Mouse (Mus musculus): Measurements from ENCODE around the gene Dap. TPM values are rescaled to one million over a fixed set of nuclear protein-coding genes. Genes with fewer than 3 reads are reported as not detected.

Dap gene
- polyA plus RNA-seq, 1 experiment from 2014 or later = 114 TPM

DNA sequence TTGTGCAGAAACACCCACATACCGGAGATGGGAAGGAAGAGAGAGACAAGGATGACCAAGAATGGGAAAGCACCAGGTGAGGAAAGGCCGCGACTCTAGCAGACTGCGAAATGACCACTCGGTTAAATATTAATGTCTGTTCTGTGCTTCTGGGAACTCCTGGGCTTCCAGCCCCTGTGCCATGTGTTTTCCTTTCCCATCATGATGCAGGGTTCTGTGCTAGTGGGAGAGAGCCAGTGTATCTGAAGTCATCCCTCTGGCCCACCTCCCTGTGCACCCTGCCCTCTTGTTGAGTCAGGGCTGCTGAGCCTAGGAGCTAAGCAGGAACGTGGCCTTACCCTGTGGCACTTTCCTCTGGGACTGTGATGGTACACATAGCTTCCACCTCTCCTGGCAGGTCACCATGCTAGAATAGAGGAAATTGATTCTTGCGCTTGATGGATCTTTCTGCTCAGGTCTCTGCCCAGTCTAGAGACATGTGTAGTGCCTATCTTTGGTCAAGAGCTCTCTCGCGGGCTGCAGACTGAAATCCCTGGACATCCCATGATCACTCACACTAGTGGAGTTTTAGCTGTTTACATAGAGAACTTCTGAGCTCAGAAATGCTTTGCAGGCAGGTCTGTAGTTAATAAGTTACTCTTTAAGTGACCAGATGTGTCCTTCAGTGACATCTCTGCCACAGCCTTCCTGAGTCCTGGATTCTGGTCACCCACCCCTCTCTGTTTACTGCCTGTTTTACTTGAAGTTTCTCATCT lies 11.9 kb downstream of the Dap start:
- H3K27ac ChIP-seq (ENCODE audit: low read length) = no peak overlapping the region
- 0 out of 2 replicates have a peak, but pooled peaks cover under 1% of the 10 kb centered on the region for H3K36me3 ChIP-seq (ENCODE audit: control insufficient read depth, insufficient read depth, low read length)
- H3K4me2 ChIP-seq (ENCODE audit: low read depth, low read length) = no peak overlapping the region
- H3K4me1 ChIP-seq (ENCODE audit: control insufficient read depth, insufficient read depth, low read length) = no peaks in the 10 kb centered on the region
- 67% methylated on average over 9 of the region's 9 CpGs for WGBS
- H3K9ac ChIP-seq (ENCODE audit: low read length) = no peak overlapping the region
- ATAC-seq (ENCODE audit: insufficient read depth, low FRiP score) = peak; percentile 38; the same call in 1 of the 2 replicates
- no peaks in the 10 kb centered on the region for H3K27me3 ChIP-seq (ENCODE audit: control insufficient read depth, insufficient read depth, low read length)
- H3K4me3 ChIP-seq (replicated peaks; ENCODE audit: low read length) = no peak overlapping the region
- no peaks in the 10 kb centered on the region for H3K9me3 ChIP-seq (replicated peaks; ENCODE audit: control insufficient read depth, low read length)

DNA sequence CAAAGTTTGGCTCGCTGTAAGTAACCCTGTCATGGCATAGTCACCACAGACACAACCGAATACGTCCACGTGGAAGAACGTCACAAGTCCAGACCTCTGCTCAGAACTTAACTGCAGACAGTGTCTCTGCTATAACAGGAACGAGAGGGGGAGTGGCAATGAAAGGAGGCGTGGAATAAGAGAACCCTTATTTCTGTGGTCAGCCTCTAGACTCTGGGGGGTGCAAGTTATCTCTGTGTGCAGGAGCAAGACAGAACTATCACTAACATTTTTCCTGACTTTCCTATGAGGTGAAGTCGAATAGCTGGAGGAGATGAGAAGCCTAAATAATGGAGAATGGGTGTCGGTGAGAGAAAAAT lies 12.4 kb downstream of the Dap start:
- H3K36me3 ChIP-seq (ENCODE audit: control insufficient read depth, insufficient read depth, low read length) = peaks cover 6% of the 10 kb centered on the region; the same call in 1 of the 2 replicates
- WGBS = 81% methylated on average over 9 of the region's 9 CpGs
- H3K27me3 ChIP-seq (ENCODE audit: control insufficient read depth, insufficient read depth, low read length) = no peaks in the 10 kb centered on the region
- 0 out of 2 replicates have a peak, but pooled peaks have one; percentile 3 for ATAC-seq (ENCODE audit: insufficient read depth, low FRiP score)
- no peak overlapping the region for H3K9ac ChIP-seq (ENCODE audit: low read length)
- H3K4me2 ChIP-seq (ENCODE audit: low read depth, low read length) = no peak overlapping the region
- H3K4me3 ChIP-seq (replicated peaks; ENCODE audit: low read length) = no peak overlapping the region
- H3K27ac ChIP-seq (ENCODE audit: low read length) = no peak overlapping the region
- no peaks in the 10 kb centered on the region for H3K9me3 ChIP-seq (replicated peaks; ENCODE audit: control insufficient read depth, low read length)
- no peaks in the 10 kb centered on the region for H3K4me1 ChIP-seq (ENCODE audit: control insufficient read depth, insufficient read depth, low read length)

DNA sequence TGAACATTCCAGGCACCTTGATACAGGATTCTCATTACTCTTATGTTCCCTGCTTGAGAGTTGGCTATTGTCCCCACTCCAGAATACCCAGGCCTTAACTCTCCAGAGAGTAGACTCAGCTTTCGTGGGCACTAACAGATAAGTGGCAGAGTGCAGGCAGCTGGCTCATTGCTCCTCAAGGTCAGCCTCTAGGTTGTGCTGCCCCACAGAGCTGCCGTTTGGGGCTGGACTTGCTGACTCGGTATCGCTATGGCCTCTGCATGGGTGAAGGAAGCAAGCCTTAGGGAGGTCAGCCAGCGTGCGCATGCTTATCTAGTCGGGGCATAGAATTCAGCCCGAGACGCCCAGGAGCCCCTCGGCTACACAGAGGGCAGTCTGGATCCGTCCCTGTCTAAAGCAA lies 13.3 kb downstream of the Dap start:
- no peak for ATAC-seq (ENCODE audit: insufficient read depth, low FRiP score)
- H3K4me1 ChIP-seq (ENCODE audit: control insufficient read depth, insufficient read depth, low read length) = no peaks in the 10 kb centered on the region
- no peak overlapping the region for H3K4me2 ChIP-seq (ENCODE audit: low read depth, low read length)
- no peak overlapping the region for H3K27ac ChIP-seq (ENCODE audit: low read length)
- no peak overlapping the region for H3K4me3 ChIP-seq (replicated peaks; ENCODE audit: low read length)
- H3K9ac ChIP-seq (ENCODE audit: low read length) = no peak overlapping the region
- H3K36me3 ChIP-seq (ENCODE audit: control insufficient read depth, insufficient read depth, low read length) = peaks cover 13% of the 10 kb centered on the region; the same call in 1 of the 2 replicates
- no peaks in the 10 kb centered on the region for H3K9me3 ChIP-seq (replicated peaks; ENCODE audit: control insufficient read depth, low read length)
- 68% methylated on average over 11 of the region's 11 CpGs for WGBS
- H3K27me3 ChIP-seq (ENCODE audit: control insufficient read depth, insufficient read depth, low read length) = no peaks in the 10 kb centered on the region

GRCm38 (mm10) chr15:31237898-31238297 lies 13.8 kb downstream of the Dap start:
- no peak overlapping the region for H3K4me3 ChIP-seq (replicated peaks; ENCODE audit: low read length)
- ATAC-seq (ENCODE audit: insufficient read depth, low FRiP score) = no peak
- no peaks in the 10 kb centered on the region for H3K4me1 ChIP-seq (ENCODE audit: control insufficient read depth, insufficient read depth, low read length)
- H3K9ac ChIP-seq (ENCODE audit: low read length) = no peak overlapping the region
- H3K4me2 ChIP-seq (ENCODE audit: low read depth, low read length) = no peak overlapping the region
- H3K9me3 ChIP-seq (replicated peaks; ENCODE audit: control insufficient read depth, low read length) = no peaks in the 10 kb centered on the region
- peaks cover 13% of the 10 kb centered on the region; the same call in 1 of the 2 replicates for H3K36me3 ChIP-seq (ENCODE audit: control insufficient read depth, insufficient read depth, low read length)
- H3K27me3 ChIP-seq (ENCODE audit: control insufficient read depth, insufficient read depth, low read length) = no peaks in the 10 kb centered on the region
- no peak overlapping the region for H3K27ac ChIP-seq (ENCODE audit: low read length)
- WGBS = 63% methylated on average over 5 of the region's 5 CpGs

DNA sequence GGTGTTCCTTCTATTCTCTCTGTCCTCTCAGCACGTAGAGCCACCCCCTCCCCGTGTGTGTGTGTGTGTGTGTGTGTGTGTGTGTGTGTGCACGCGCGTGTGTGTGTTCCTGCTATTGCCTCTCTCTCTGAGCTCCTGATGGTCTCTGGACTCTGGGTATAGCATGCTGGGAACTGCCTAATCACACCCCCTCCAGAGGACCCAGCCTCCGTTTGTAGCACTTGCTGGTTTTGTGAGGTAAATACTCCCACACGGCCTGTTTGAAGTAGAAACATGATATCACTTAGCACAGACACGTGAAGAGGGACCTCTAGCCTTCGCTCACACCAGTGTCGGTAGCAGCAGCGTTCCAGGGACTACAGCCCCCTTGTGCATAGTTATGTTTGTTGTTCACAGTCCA lies 14.5 kb downstream of the Dap start:
- Histone ChIP-seq H3K9ac (ENCODE audit: low read length) (no peak overlapping the region), H3K27ac (ENCODE audit: low read length) (no peak overlapping the region), H3K4me3 (replicated peaks; ENCODE audit: low read length) (no peak overlapping the region), H3K27me3 (ENCODE audit: control insufficient read depth, insufficient read depth, low read length) (no peaks in the 10 kb centered on the region), H3K9me3 (replicated peaks; ENCODE audit: control insufficient read depth, low read length) (no peaks in the 10 kb centered on the region), H3K4me2 (ENCODE audit: low read depth, low read length) (no peak overlapping the region), H3K4me1 (ENCODE audit: control insufficient read depth, insufficient read depth, low read length) (no peaks in the 10 kb centered on the region), H3K36me3 (ENCODE audit: control insufficient read depth, insufficient read depth, low read length) (peaks cover 13% of the 10 kb centered on the region; the same call in 1 of the 2 replicates)
- WGBS = 66% methylated on average over 11 of the region's 11 CpGs
- ATAC-seq (ENCODE audit: insufficient read depth, low FRiP score) = no peak

- H3K4me2 ChIP-seq (ENCODE audit: low read depth, low read length) = no peak overlapping the region
- no peak overlapping the region for H3K4me3 ChIP-seq (replicated peaks; ENCODE audit: low read length)
- peaks cover 13% of the 10 kb centered on the region; the same call in 1 of the 2 replicates for H3K36me3 ChIP-seq (ENCODE audit: control insufficient read depth, insufficient read depth, low read length)
- ATAC-seq (ENCODE audit: insufficient read depth, low FRiP score) = no peak
- no peaks in the 10 kb centered on the region for H3K9me3 ChIP-seq (replicated peaks; ENCODE audit: control insufficient read depth, low read length)
- no peaks in the 10 kb centered on the region for H3K4me1 ChIP-seq (ENCODE audit: control insufficient read depth, insufficient read depth, low read length)
- H3K9ac ChIP-seq (ENCODE audit: low read length) = no peak overlapping the region
- H3K27ac ChIP-seq (ENCODE audit: low read length) = no peak overlapping the region
- H3K27me3 ChIP-seq (ENCODE audit: control insufficient read depth, insufficient read depth, low read length) = no peaks in the 10 kb centered on the region
- WGBS = 74% methylated on average over 13 of the region's 13 CpGs
Measured at GRCm38 (mm10) chr15:31239713-31240112, 15.6 kb downstream of the Dap start.

DNA sequence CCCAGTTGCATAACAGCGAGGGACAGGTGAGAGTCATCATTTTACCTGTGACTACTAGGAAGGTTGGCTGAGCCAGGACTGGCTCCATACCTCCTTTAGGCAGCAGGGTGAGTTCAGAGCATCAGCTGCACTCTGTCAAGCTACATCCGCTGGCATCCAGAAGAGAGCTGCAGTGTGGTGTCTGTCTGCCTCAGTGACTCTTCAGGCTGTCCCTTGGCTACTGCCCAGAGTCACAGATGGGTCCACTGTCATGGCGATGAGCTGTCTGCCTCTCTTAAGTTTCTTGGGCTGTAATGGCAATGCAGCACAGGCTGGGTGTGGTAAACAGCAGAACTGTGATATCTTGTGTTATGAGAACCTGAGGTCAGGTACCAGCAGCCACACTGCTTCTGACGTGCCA lies 16.1 kb downstream of the Dap start:
- WGBS = 92% methylated on average over 4 of the region's 4 CpGs
- Histone ChIP-seq H3K4me1 (ENCODE audit: control insufficient read depth, insufficient read depth, low read length) (no peaks in the 10 kb centered on the region), H3K4me2 (ENCODE audit: low read depth, low read length) (no peak overlapping the region), H3K9ac (ENCODE audit: low read length) (no peak overlapping the region), H3K4me3 (replicated peaks; ENCODE audit: low read length) (no peak overlapping the region), H3K27me3 (ENCODE audit: control insufficient read depth, insufficient read depth, low read length) (no peaks in the 10 kb centered on the region), H3K36me3 (ENCODE audit: control insufficient read depth, insufficient read depth, low read length) (peaks cover 13% of the 10 kb centered on the region; the same call in 1 of the 2 replicates), H3K9me3 (replicated peaks; ENCODE audit: control insufficient read depth, low read length) (no peaks in the 10 kb centered on the region), H3K27ac (ENCODE audit: low read length) (no peak overlapping the region)
- no peak for ATAC-seq (ENCODE audit: insufficient read depth, low FRiP score)

- Histone ChIP-seq H3K9ac (ENCODE audit: low read length) (no peak overlapping the region), H3K9me3 (replicated peaks; ENCODE audit: control insufficient read depth, low read length) (no peaks in the 10 kb centered on the region), H3K4me1 (ENCODE audit: control insufficient read depth, insufficient read depth, low read length) (0 out of 2 replicates have a peak, but pooled peaks cover 11% of the 10 kb centered on the region), H3K4me3 (replicated peaks; ENCODE audit: low read length) (no peak overlapping the region), H3K27me3 (ENCODE audit: control insufficient read depth, insufficient read depth, low read length) (no peaks in the 10 kb centered on the region), H3K27ac (ENCODE audit: low read length) (no peak overlapping the region), H3K4me2 (ENCODE audit: low read depth, low read length) (no peak overlapping the region), H3K36me3 (ENCODE audit: control insufficient read depth, insufficient read depth, low read length) (peaks cover 13% of the 10 kb centered on the region; the same call in 1 of the 2 replicates)
- no peak for ATAC-seq (ENCODE audit: insufficient read depth, low FRiP score)
- WGBS = 66% methylated on average over 10 of the region's 10 CpGs
Measured at GRCm38 (mm10) chr15:31243260-31243659, 19.1 kb downstream of the Dap start.

- ATAC-seq (ENCODE audit: insufficient read depth, low FRiP score) = no peak
- Histone ChIP-seq H3K9ac (ENCODE audit: low read length) (no peak overlapping the region), H3K27ac (ENCODE audit: low read length) (no peak overlapping the region), H3K4me2 (ENCODE audit: low read depth, low read length) (no peak overlapping the region), H3K4me3 (replicated peaks; ENCODE audit: low read length) (no peak overlapping the region), H3K36me3 (ENCODE audit: control insufficient read depth, insufficient read depth, low read length) (peaks cover 13% of the 10 kb centered on the region; the same call in 1 of the 2 replicates), H3K4me1 (ENCODE audit: control insufficient read depth, insufficient read depth, low read length) (0 out of 2 replicates have a peak, but pooled peaks cover 11% of the 10 kb centered on the region), H3K27me3 (ENCODE audit: control insufficient read depth, insufficient read depth, low read length) (no peaks in the 10 kb centered on the region), H3K9me3 (replicated peaks; ENCODE audit: control insufficient read depth, low read length) (no peaks in the 10 kb centered on the region)
- WGBS = 81% methylated on average over 17 of the region's 17 CpGs
Measured at GRCm38 (mm10) chr15:31244696-31245445, 20.8 kb downstream of the Dap start.

All from stomach, embryonic 16.5 days (tissue).